Mouse (Mus musculus): ENCODE results near the gene Kpna1. TPM values are rescaled to one million over a fixed set of nuclear protein-coding genes. Genes with fewer than 3 reads are reported as not detected.
"Not testable (repeated sequence)": the region's sequence is repeated elsewhere in the genome, so short reads cannot be mapped to it uniquely, and the experiment has no call there.

Kpna1 gene
- polyA plus RNA-seq, 1 experiment: 48.3 TPM

DNA sequence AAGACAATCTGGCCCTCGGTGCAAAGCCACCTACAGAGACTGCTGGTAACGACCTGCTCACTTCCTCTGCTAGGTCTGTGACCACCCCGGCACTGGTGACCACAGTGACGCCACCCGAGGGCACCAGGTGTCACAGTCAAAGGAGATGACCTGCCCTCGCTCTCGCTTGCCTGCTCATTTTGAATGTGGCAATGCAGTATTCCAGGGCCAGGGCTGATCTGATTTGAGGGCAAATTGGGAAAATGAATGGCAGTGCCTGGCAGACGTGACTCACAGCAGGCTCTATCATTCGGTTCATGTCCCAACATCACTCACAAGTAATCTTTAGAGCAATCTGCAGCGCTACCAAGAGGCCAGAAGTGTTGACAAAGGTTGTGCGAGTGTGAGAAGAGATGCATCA, 77.9 kb downstream of the Kpna1 start:
- Histone ChIP-seq H3K4me1 (ENCODE audit: control insufficient read depth, insufficient read depth, low read length) (no peaks in the 10 kb centered on the region), H3K4me3 (replicated peaks; ENCODE audit: control insufficient read depth, low read depth, low read length) (no peak overlapping the region), H3K27ac (ENCODE audit: control insufficient read depth, insufficient read depth, low read depth, low read length, poor library complexity) (no peak overlapping the region)
- WGBS: 83% methylated on average over 11 of the region's 11 CpGs
- no peak for TF ChIP-seq CTCF (IDR thresholded peaks at IDR 0.05; ENCODE audit: control insufficient read depth, insufficient read depth, low read length)
- no peak for TF ChIP-seq POLR2A (IDR thresholded peaks at IDR 0.05; ENCODE audit: borderline replicate concordance, control insufficient read depth, low read depth, low read length)

DNA sequence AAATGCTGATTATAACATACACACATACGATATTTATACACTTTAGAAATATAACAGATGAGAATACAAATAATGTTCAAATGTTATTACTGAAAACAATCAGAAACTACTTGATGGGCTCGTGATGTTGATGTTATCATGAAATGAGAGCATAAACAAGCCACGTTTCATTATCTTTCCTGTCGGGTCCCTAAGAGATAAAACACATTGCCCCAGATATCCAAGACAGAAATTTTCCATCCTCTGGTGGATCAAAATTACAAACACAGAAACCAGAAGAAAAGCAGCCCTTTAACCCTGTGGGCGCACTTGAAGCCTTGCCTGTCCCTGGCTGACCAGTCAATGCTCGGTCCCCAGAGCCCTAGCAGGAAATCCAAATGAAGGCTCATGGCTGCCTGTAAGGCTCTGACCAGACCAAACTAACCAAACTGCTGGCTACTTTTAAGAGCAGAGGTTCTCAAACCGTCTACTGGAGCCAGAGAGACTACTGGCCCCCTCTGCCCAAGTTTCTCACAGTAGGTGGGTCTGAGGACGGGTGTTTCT, 79.5 kb downstream of the Kpna1 start:
- 75% methylated on average over 8 of the region's 8 CpGs for WGBS
- no peak for TF ChIP-seq CTCF (IDR thresholded peaks at IDR 0.05; ENCODE audit: control insufficient read depth, insufficient read depth, low read length)
- H3K4me3 ChIP-seq (replicated peaks; ENCODE audit: control insufficient read depth, low read depth, low read length): no peak overlapping the region
- no peaks in the 10 kb centered on the region; the same call in 1 of the 2 replicates for H3K4me1 ChIP-seq (ENCODE audit: control insufficient read depth, insufficient read depth, low read length)
- no peak overlapping the region for H3K27ac ChIP-seq (ENCODE audit: control insufficient read depth, insufficient read depth, low read depth, low read length, poor library complexity)

DNA sequence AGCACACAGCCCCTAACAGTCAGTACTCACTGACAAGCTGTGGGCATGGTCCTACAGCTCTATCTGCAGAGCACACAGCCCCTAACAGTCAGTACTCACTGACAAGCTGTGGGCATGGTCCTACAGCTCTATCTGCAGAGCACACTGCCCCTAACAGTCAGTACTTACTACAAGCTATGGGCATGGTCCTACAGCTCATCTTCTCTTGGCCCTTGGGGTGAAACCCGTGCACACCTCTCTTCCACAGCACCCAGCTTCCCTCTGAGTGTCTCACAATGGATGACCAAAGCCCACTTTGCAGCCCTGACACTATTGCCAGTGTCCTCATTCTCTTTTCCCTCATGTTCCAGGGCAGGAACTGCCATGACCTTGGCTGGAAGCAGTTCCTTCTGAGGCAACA, 84.0 kb downstream of the Kpna1 start:
- not testable (repeated sequence) for H3K27ac ChIP-seq (ENCODE audit: control insufficient read depth, insufficient read depth, low read depth, low read length, poor library complexity); H3K4me3 ChIP-seq (replicated peaks; ENCODE audit: control insufficient read depth, low read depth, low read length); H3K4me1 ChIP-seq (ENCODE audit: control insufficient read depth, insufficient read depth, low read length)
- WGBS: 71% methylated on average over 1 of the region's 1 CpGs

DNA sequence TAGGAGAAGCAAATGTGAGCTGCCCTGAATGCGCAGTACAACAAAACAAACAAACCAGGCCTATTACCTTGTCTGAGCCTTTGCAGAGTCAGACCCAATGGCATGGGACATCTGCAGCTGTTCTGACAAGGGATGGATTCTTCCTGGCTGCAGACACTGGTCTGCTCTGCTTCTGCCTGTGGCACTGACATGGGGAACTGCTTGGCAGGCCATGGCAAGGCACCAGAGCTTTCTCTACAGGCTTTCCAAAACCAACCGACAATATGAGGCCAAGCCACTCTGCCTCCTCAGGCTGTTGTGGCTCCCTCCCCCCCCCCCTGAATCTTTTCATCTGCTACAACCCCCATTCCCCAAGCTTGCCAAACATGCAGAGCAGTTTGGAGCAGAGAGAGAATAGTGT, 84.8 kb downstream of the Kpna1 start:
- H3K27ac ChIP-seq (ENCODE audit: control insufficient read depth, insufficient read depth, low read depth, low read length, poor library complexity): no peak overlapping the region
- 87% methylated on average over 2 of the region's 2 CpGs for WGBS
- no peaks in the 10 kb centered on the region; the same call in none of the 2 replicates for H3K4me1 ChIP-seq (ENCODE audit: control insufficient read depth, insufficient read depth, low read length)
- H3K4me3 ChIP-seq (replicated peaks; ENCODE audit: control insufficient read depth, low read depth, low read length): no peak overlapping the region
- no peak for TF ChIP-seq POLR2A (IDR thresholded peaks at IDR 0.05; ENCODE audit: borderline replicate concordance, control insufficient read depth, low read depth, low read length)

DNA sequence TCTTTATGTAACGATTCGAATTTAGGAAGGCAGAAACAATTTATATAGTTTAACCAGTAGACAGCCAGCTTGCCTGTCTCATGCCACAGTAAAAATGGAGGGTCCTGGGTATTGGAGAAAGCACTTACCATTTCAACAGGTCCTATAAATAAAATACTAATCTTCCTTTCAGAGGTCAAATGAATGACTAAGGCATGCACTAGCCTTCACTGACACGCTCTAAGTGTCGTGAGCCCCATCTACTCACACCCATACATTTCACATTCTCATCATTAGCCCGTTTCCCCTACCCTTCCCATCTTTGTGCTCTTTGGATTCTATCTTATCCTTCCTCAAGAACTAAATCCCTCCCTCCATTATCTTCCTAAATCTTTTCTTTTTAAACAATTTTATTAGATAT, 86.4 kb downstream of the Kpna1 start:
- Histone ChIP-seq H3K27ac (ENCODE audit: control insufficient read depth, insufficient read depth, low read depth, low read length, poor library complexity) (no peak overlapping the region), H3K4me1 (ENCODE audit: control insufficient read depth, insufficient read depth, low read length) (no peaks in the 10 kb centered on the region; the same call in none of the 2 replicates), H3K4me3 (replicated peaks; ENCODE audit: control insufficient read depth, low read depth, low read length) (no peak overlapping the region)
- WGBS: 87% methylated on average over 5 of the region's 5 CpGs
- TF ChIP-seq POLR2A (IDR thresholded peaks at IDR 0.05; ENCODE audit: borderline replicate concordance, control insufficient read depth, low read depth, low read length) (no peak), CTCF (IDR thresholded peaks at IDR 0.05; ENCODE audit: control insufficient read depth, insufficient read depth, low read length) (no peak)

DNA sequence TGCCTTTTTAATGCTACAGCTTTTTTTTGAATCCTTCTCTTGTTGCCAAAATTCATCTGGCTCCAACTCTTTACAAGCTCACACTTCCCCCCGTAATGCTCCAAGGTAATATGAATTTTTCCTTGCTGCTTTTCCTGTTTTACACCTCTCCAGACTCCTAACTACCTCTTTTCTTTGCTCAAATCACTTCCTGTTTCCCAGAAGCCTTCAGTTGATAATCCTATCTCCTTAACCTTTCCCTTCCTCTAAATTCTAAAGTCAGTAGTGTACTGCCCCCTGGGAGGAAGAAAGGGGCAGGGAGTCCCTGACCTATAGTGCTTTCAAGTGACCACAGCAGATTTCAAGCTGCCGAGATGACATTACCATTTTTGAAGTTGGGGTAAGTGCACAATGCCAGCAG, 89.1 kb downstream of the Kpna1 start:
- Histone ChIP-seq H3K4me1 (ENCODE audit: control insufficient read depth, insufficient read depth, low read length) (no peaks in the 10 kb centered on the region; the same call in none of the 2 replicates), H3K27ac (ENCODE audit: control insufficient read depth, insufficient read depth, low read depth, low read length, poor library complexity) (no peak overlapping the region), H3K4me3 (replicated peaks; ENCODE audit: control insufficient read depth, low read depth, low read length) (no peak overlapping the region)
- 36% methylated on average over 2 of the region's 2 CpGs for WGBS
- TF ChIP-seq CTCF (IDR thresholded peaks at IDR 0.05; ENCODE audit: control insufficient read depth, insufficient read depth, low read length) (no peak), POLR2A (IDR thresholded peaks at IDR 0.05; ENCODE audit: borderline replicate concordance, control insufficient read depth, low read depth, low read length) (no peak)

DNA sequence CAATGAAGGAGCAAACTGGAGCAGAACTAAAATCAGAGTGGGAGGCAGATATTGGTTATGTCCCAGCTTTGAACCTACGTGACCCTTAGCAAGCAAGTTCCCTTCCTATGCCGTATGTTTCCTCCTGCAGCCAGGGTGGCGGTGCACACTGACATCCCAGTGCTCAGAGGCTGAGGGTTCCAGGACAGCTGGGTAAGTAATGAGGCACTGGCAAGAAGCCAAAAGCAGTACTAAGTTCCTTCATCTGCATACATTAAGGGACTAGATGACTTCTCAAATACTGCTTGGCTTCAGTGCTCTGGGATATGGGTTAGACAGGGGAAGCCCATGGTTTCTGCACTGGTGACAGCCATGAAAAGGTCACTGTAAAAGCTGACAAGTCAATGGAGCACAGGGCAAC, 89.8 kb downstream of the Kpna1 start:
- Histone ChIP-seq H3K4me3 (replicated peaks; ENCODE audit: control insufficient read depth, low read depth, low read length) (no peak overlapping the region), H3K27ac (ENCODE audit: control insufficient read depth, insufficient read depth, low read depth, low read length, poor library complexity) (no peak overlapping the region), H3K4me1 (ENCODE audit: control insufficient read depth, insufficient read depth, low read length) (no peaks in the 10 kb centered on the region; the same call in none of the 2 replicates)
- 71% methylated on average over 3 of the region's 3 CpGs for WGBS
- no peak for TF ChIP-seq POLR2A (IDR thresholded peaks at IDR 0.05; ENCODE audit: borderline replicate concordance, control insufficient read depth, low read depth, low read length)
- no peak for TF ChIP-seq CTCF (IDR thresholded peaks at IDR 0.05; ENCODE audit: control insufficient read depth, insufficient read depth, low read length)

DNA sequence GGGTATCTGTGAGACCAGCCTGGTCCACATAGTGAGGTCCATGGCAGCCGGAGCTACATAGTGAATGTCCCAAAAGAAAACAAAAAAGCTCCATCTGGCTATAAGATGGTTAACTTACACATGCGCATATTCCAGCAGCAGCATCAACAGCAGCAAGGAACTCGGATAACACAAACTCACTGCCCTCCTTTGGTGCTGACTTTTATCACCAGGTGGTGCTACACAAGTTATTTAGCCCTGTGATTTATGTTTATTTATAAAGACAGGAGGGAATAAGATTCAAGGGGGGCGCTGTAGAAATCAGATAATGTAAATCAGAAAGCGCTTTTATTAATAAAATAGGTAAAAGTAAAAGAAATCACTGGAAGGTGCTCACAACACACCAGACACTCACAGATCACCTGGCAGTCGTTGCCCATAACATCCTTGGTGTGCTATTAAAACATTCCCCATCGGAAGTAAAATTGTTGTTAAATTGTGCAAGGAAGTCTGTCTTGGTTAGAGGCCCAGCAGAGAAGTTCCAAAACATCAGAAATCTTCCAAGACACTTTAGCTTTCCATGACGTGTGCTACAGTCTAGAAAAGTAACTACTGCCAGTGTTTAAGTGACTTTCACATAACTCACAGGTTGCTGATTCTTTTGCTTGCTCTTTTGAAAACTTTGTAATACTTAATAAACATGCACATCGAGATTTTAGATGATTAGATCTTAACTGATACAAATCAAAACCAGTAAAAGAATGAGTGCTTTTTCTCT, 91.4 kb downstream of the Kpna1 start:
- no peak overlapping the region for H3K27ac ChIP-seq (ENCODE audit: control insufficient read depth, insufficient read depth, low read depth, low read length, poor library complexity)
- WGBS: 56% methylated on average over 9 of the region's 9 CpGs
- TF ChIP-seq CTCF (IDR thresholded peaks at IDR 0.05; ENCODE audit: control insufficient read depth, insufficient read depth, low read length) (no peak), POLR2A (IDR thresholded peaks at IDR 0.05; ENCODE audit: borderline replicate concordance, control insufficient read depth, low read depth, low read length) (no peak)
- no peak overlapping the region for H3K4me3 ChIP-seq (replicated peaks; ENCODE audit: control insufficient read depth, low read depth, low read length)
- no peaks in the 10 kb centered on the region; the same call in none of the 2 replicates for H3K4me1 ChIP-seq (ENCODE audit: control insufficient read depth, insufficient read depth, low read length)

DNA sequence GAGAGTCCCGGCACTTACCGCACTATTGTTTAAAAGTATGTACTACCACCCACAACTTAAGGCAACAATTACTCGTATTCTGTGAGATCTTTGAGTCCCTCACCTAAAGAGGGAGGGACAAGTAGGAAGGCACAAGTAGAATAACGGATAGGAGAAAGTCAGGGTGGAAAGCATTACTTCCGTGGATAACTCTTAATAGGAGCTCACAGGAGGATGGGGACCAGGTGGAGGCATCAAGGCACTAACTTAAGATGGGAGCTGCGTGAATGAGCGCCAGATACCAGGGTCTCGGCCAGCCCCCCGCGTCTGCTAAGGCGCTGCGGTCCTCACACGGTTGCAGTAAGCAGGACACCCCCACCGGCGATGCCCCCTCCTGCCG, 92.5 kb downstream of the Kpna1 start:
- TF ChIP-seq CTCF (IDR thresholded peaks at IDR 0.05; ENCODE audit: control insufficient read depth, insufficient read depth, low read length): no peak
- TF ChIP-seq POLR2A (IDR thresholded peaks at IDR 0.05; ENCODE audit: borderline replicate concordance, control insufficient read depth, low read depth, low read length): no peak
- peak overlapping the region; percentile 88; the same call in 1 of the 2 replicates for H3K27ac ChIP-seq (ENCODE audit: control insufficient read depth, insufficient read depth, low read depth, low read length, poor library complexity)
- H3K4me1 ChIP-seq (ENCODE audit: control insufficient read depth, insufficient read depth, low read length): no peaks in the 10 kb centered on the region; the same call in none of the 2 replicates
- WGBS: under 1% methylated on average over 16 of the region's 16 CpGs
- peak overlapping the region; percentile 71 for H3K4me3 ChIP-seq (replicated peaks; ENCODE audit: control insufficient read depth, low read depth, low read length)
